Mouse (Mus musculus) intestine, postnatal 0 days (tissue): Measurements from ENCODE around the gene Rtn4rl1. TPM values are rescaled to one million over a fixed set of nuclear protein-coding genes. Genes with fewer than 3 reads are reported as not detected.
A peak's percentile ranks its signal among the peaks of the same experiment; 100 is the strongest.

ENCODE experiments used
- ATAC-seq: fragments of 200-750 bp; cut with Nextera tagmentation; 2 replicates; pipeline ENCODE4 v1.8.0; 2017; ENCODE audit warnings: mild to moderate bottlenecking, moderate TSS enrichment, moderate library complexity
- H3K27ac ChIP-seq: fragments of 300-500 bp; sonication (generic); 2 replicates; pipeline ENCODE4 v1.5.1; 2014; ENCODE audit warnings: mild to moderate bottlenecking, low read depth, low read length, moderate library complexity
- H3K27me3 ChIP-seq: fragments of 300-500 bp; sonication (generic); replicated peaks from 2 replicates; pipeline ENCODE4 v1.6.1; 2014; ENCODE audit warnings: low read length, mixed read lengths; ENCODE audit not compliant: control insufficient read depth, insufficient read depth
- H3K36me3 ChIP-seq: fragments of 300-500 bp; sonication (generic); 2 replicates; pipeline ENCODE4 v1.6.1; 2014; ENCODE audit warnings: mild to moderate bottlenecking, moderate library complexity; ENCODE audit not compliant: control insufficient read depth, insufficient read depth
- H3K4me1 ChIP-seq: fragments of 300-500 bp; sonication (generic); replicated peaks from 2 replicates; pipeline ENCODE4 v1.6.1; 2014; ENCODE audit warnings: antibody characterized with exemption, low read length, mixed read lengths; ENCODE audit not compliant: control insufficient read depth, insufficient read depth
- H3K4me2 ChIP-seq: fragments of 300-500 bp; sonication (generic); replicated peaks from 2 replicates; pipeline ENCODE4 v1.6.1; 2014; ENCODE audit warnings: low read depth, mild to moderate bottlenecking, moderate library complexity
- H3K4me3 ChIP-seq: fragments of 300-500 bp; sonication (generic); 2 replicates; pipeline ENCODE4 v1.5.1; 2014; ENCODE audit warnings: low read depth, low read length
- H3K9ac ChIP-seq: fragments of 300-500 bp; sonication (generic); 2 replicates; pipeline ENCODE4 v1.6.1; 2014; ENCODE audit warnings: mild to moderate bottlenecking, low read depth, low read length
- H3K9me3 ChIP-seq: fragments of 300-500 bp; sonication (generic); 2 replicates; pipeline ENCODE4 v1.6.1; 2016; ENCODE audit warnings: mixed run types; ENCODE audit not compliant: control insufficient read depth
- CTCF ChIP-seq: sonication (generic); IDR thresholded peaks from 2 replicates; pipeline ENCODE4 v1.5.1; 2016; ENCODE audit warnings: low read depth, mild to moderate bottlenecking, control low read depth, antibody characterized with exemption, moderate library complexity
- WGBS: fragments of 180-500 bp; shearing (Covaris S2); extraction: QIAGEN DNeasy Blood & Tissue Kit; methylation state at CpG from one replicate; pipeline ENCODE4 v1.1.7; 2014; 5-methylcytosine and 5-hydroxymethylcytosine counted together
- polyA plus RNA-seq: library from polyadenylated mRNA; unstranded; fragments of >200 nt; fragmentation: Nextera tagmentation; extraction: Ambion mirVana; gene quantifications from 2 replicates; pipeline ENCODE4 v1.2.1, GENCODE M21; 2015

Gene Rtn4rl1
- polyA plus RNA-seq, 1 experiment from 2014 or later = 1.5 TPM

- no peak for ATAC-seq
- Histone ChIP-seq H3K27ac (no peak overlapping the region), H3K9me3 (no peaks in the 10 kb centered on the region), H3K9ac (no peak overlapping the region), H3K4me2 (no peak overlapping the region), H3K4me1 (no peaks in the 10 kb centered on the region), H3K4me3 (no peak overlapping the region), H3K27me3 (peaks cover 17% of the 10 kb centered on the region; the same call in 1 of the 2 replicates), H3K36me3 (peaks cover 19% of the 10 kb centered on the region)
- 77% methylated on average over 9 of the region's 9 CpGs for WGBS
- no peak for TF ChIP-seq CTCF
Measured at GRCm38 (mm10) chr11:75296406-75297005, 102.9 kb downstream of the Rtn4rl1 start.

- 68% methylated on average over 9 of the region's 9 CpGs for WGBS
- Histone ChIP-seq H3K27ac (no peak overlapping the region), H3K4me3 (no peak overlapping the region), H3K4me2 (no peak overlapping the region), H3K27me3 (0 out of 2 replicates have a peak, but pooled peaks cover 7% of the 10 kb centered on the region), H3K9ac (no peak overlapping the region), H3K36me3 (peaks cover 30% of the 10 kb centered on the region), H3K4me1 (no peaks in the 10 kb centered on the region), H3K9me3 (no peaks in the 10 kb centered on the region)
- ATAC-seq = no peak
- no peak for TF ChIP-seq CTCF
Measured at GRCm38 (mm10) chr11:75297631-75298030, 104.0 kb downstream of the Rtn4rl1 start.

DNA sequence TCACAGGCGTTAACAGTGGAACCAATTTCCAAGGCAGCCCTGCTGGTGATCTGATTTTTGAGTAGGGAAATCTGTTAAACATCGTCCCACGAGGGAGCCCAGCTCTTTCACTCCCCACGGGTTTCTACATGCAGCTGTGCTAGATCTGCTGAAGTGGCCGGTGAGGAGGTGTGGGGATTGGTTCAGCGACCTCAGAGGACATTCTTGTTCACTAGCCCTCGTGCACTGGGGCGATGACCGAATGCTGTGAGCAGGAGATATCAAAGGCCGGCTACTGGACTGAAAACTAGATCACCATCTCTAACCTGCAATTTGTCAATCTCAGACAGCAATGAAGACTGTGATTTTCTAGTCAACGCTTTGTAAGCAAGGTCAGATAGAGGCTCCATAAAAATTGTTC is 104.9 kb downstream of the Rtn4rl1 start:
- no peak for TF ChIP-seq CTCF
- 36% methylated on average over 11 of the region's 11 CpGs for WGBS

DNA sequence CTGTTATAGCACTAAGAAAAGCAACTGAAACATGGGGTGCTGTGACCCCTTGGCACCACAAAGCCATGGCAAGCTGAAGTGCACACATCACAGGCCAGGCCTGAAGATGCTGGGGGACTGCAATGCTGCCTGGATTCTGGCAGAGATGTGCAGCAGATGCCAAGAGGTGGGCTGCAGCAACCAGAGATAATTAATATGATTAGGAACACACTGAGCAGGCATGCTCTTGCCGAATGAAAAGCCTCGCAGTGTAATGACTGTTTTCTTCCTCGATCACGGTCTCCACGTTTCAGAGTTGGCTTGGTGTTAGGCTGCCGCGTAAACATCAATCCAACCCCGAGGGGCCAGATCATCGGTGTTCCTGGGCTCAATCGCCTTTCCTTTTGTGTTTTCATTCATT is 106.2 kb downstream of the Rtn4rl1 start:
- peaks cover 34% of the 10 kb centered on the region for H3K36me3 ChIP-seq
- no peak overlapping the region for H3K9ac ChIP-seq
- no peaks in the 10 kb centered on the region for H3K9me3 ChIP-seq
- no peak for ATAC-seq
- H3K4me3 ChIP-seq = no peak overlapping the region
- H3K4me1 ChIP-seq = no peaks in the 10 kb centered on the region
- 82% methylated on average over 10 of the region's 10 CpGs for WGBS
- H3K27me3 ChIP-seq = 0 out of 2 replicates have a peak, but pooled peaks cover 3% of the 10 kb centered on the region
- no peak for TF ChIP-seq CTCF
- no peak overlapping the region for H3K27ac ChIP-seq
- no peak overlapping the region for H3K4me2 ChIP-seq

More for the DNA sequence above, 104.9 kb downstream of the Rtn4rl1 start:
- H3K4me1 ChIP-seq = no peaks in the 10 kb centered on the region
- H3K4me2 ChIP-seq = no peak overlapping the region
- H3K9me3 ChIP-seq = no peaks in the 10 kb centered on the region
- no peak for ATAC-seq
- H3K27me3 ChIP-seq = 0 out of 2 replicates have a peak, but pooled peaks cover 3% of the 10 kb centered on the region
- peaks cover 34% of the 10 kb centered on the region for H3K36me3 ChIP-seq
- peak overlapping the region; percentile 15; the same call in 1 of the 2 replicates for H3K27ac ChIP-seq
- no peak overlapping the region for H3K9ac ChIP-seq
- H3K4me3 ChIP-seq = no peak overlapping the region

- no peak for TF ChIP-seq CTCF
- Histone ChIP-seq H3K27me3 (0 out of 2 replicates have a peak, but pooled peaks cover 3% of the 10 kb centered on the region), H3K9me3 (no peaks in the 10 kb centered on the region), H3K4me3 (no peak overlapping the region), H3K9ac (no peak overlapping the region), H3K36me3 (peaks cover 43% of the 10 kb centered on the region), H3K4me1 (no peaks in the 10 kb centered on the region), H3K4me2 (no peak overlapping the region), H3K27ac (no peak overlapping the region)
- ATAC-seq = no peak
- WGBS = 89% methylated on average over 9 of the region's 9 CpGs
Measured at GRCm38 (mm10) chr11:75300954-75301353, 107.4 kb downstream of the Rtn4rl1 start.

DNA sequence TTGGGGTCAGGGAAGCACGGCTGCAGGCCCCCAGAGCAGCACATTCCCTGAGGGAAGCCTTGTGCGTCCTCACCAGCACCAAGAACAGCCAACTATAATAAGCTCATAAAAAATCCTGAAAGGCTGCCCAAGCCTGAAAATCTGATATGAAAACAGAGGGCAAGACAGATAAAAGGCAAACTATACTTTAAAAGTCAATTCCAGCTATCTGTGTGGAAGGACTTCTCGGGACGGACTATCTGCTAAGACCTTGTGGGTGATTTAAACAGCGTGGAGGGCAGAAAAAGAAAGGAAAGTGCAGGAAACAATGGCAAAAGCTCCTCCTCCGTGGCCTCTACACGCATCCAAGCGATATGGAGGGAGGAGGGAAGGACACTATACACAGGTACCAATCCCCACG is 111.2 kb downstream of the Rtn4rl1 start:
- Histone ChIP-seq H3K27me3 (no peaks in the 10 kb centered on the region), H3K9ac (no peak overlapping the region), H3K36me3 (peaks cover 64% of the 10 kb centered on the region), H3K4me2 (no peak overlapping the region), H3K4me1 (no peaks in the 10 kb centered on the region), H3K9me3 (no peaks in the 10 kb centered on the region), H3K4me3 (no peak overlapping the region), H3K27ac (no peak overlapping the region)
- 73% methylated on average over 9 of the region's 9 CpGs for WGBS
- no peak for ATAC-seq
- TF ChIP-seq CTCF = no peak
